12 mouse cellular contexts compared by ENCODE assay signal in genomic region chr10:127599252-127599651, GRCm38 (mm10). TPM values are rescaled to one million over a fixed set of nuclear protein-coding genes. Genes with fewer than 3 reads are reported as not detected.
A peak's percentile ranks its signal among the peaks of the same experiment; 100 is the strongest.
DNase-seq lines count a peak whose midpoint lies in the region; ATAC-seq and TF ChIP-seq lines count a peak whose summit lies in the region.
"Had no signal": no experiment of that assay in that cellular context is flagged by ENCODE, and none has a peak within 500 bp of the region (broad histone marks: within the 10 kb centered on the region; RNA-seq: fewer than 3 reads in every experiment).

No protein-coding gene starts in this region.

- H3K36me3 ChIP-seq in heart, embryonic 15.5 days: no peaks in the 10 kb centered on the region
- peaks cover 14% of the 10 kb centered on the region; the same call in 1 of the 2 replicates for H3K36me3 ChIP-seq in lung, embryonic 15.5 days

- intact Hi-C loops in heart, postnatal 36 days (cut with DNase I): no loop called here

- no peak for ATAC-seq in heart, embryonic 15.5 days (replicated peaks; ENCODE audit: insufficient number of reproducible peaks, insufficient read depth, low FRiP score, low read depth)
- no peak for ATAC-seq in lung, embryonic 15.5 days (ENCODE audit: borderline replicate concordance, extremely low read depth, low FRiP score, low TSS enrichment)

- H3K27ac ChIP-seq in heart, embryonic 15.5 days: peak overlapping the region; percentile 71
- H3K27ac ChIP-seq in lung, embryonic 15.5 days: peak overlapping the region; percentile 85
- H3K27ac ChIP-seq in embryonic fibroblast, embryonic 13.5 days (ENCODE audit: insufficient read depth, low read length): peak overlapping the region; percentile 70
- H3K27ac ChIP-seq in olfactory bulb, adult 2 months (ENCODE audit: insufficient read depth, low read depth, low read length): peak overlapping the region; percentile 59

- DNase-seq in heart, postnatal 36 days: no peak
- no peak for DNase-seq in lung, postnatal 36 days
- no peak for DNase-seq in right cerebral cortex, postnatal 36 days (ENCODE audit: low spot score in 2 of 2)
- DNase-seq in gastrocnemius, postnatal 10 days: no peak
- DNase-seq: cerebellum, adult 8-10 months; spleen, adult 18-20 months had no signal

- H3K9ac ChIP-seq in heart, embryonic 15.5 days: no peak overlapping the region
- H3K9ac ChIP-seq in lung, embryonic 15.5 days: no peak overlapping the region

- WGBS in heart, embryonic 15.5 days: 75% methylated on average over 11 of the region's 11 CpGs
- WGBS in lung, embryonic 15.5 days: 76% methylated on average over 11 of the region's 11 CpGs
- 88% methylated on average over 11 of the region's 11 CpGs for WGBS in olfactory bulb, adult 2 months

- no peak overlapping the region for H3K4me2 ChIP-seq in heart, embryonic 15.5 days
- H3K4me2 ChIP-seq in lung, embryonic 15.5 days: no peak overlapping the region

- H3K4me1 ChIP-seq in heart, embryonic 15.5 days (replicated peaks): peaks cover 75% of the 10 kb centered on the region
- peaks cover 87% of the 10 kb centered on the region for H3K4me1 ChIP-seq in lung, embryonic 15.5 days
- H3K4me1 ChIP-seq in embryonic fibroblast, embryonic 13.5 days (ENCODE audit: control insufficient read depth, insufficient read depth, low read length): peaks cover 40% of the 10 kb centered on the region
- peaks cover 59% of the 10 kb centered on the region for H3K4me1 ChIP-seq in olfactory bulb, adult 2 months (ENCODE audit: control insufficient read depth, insufficient read depth, low read length)

- H3K27me3 ChIP-seq in heart, embryonic 15.5 days: no peaks in the 10 kb centered on the region
- no peaks in the 10 kb centered on the region for H3K27me3 ChIP-seq in lung, embryonic 15.5 days
- H3K27me3 ChIP-seq: CH12.LX had no signal

- no peak for TF ChIP-seq POLR2A in embryonic fibroblast, embryonic 13.5 days (IDR thresholded peaks at IDR 0.05; ENCODE audit: low read depth, low read length)
- no peak for TF ChIP-seq POLR2A in olfactory bulb, adult 2 months (IDR thresholded peaks at IDR 0.05; ENCODE audit: insufficient read depth, low read depth, low read length)

- H3K9me3 ChIP-seq in heart, embryonic 15.5 days (replicated peaks): no peaks in the 10 kb centered on the region
- H3K9me3 ChIP-seq in lung, embryonic 15.5 days: no peaks in the 10 kb centered on the region
- H3K9me3 ChIP-seq: megakaryocyte, embryonic 14.5 days had no signal

- H3K4me3 ChIP-seq in heart, embryonic 15.5 days: no peak overlapping the region
- H3K4me3 ChIP-seq in lung, embryonic 15.5 days: no peak overlapping the region
- no peak overlapping the region for H3K4me3 ChIP-seq in embryonic fibroblast, embryonic 13.5 days (ENCODE audit: insufficient read depth, low read length)
- H3K4me3 ChIP-seq in olfactory bulb, adult 2 months (ENCODE audit: insufficient read depth, low read depth, low read length): no peak overlapping the region
- H3K4me3 ChIP-seq: megakaryocyte, embryonic 14.5 days had no signal

- no peak for TF ChIP-seq CTCF in embryonic fibroblast, embryonic 13.5 days (IDR thresholded peaks at IDR 0.05; ENCODE audit: borderline replicate concordance, insufficient read depth, low read length)
- no peak for TF ChIP-seq CTCF in olfactory bulb, adult 2 months (IDR thresholded peaks at IDR 0.05; ENCODE audit: insufficient read depth, low read depth, low read length)

RNA-seq across cellular contexts. Expression of gene Lrp1, which starts 21.7 kb away (rescaled TPM):
- 31.2 and 43.1 TPM in 2 replicates for polyA plus RNA-seq in heart, embryonic 15.5 days (2015; fragmentation: Nextera tagmentation; extraction: Ambion mirVana)
- total RNA-seq in heart, postnatal 36 days (2021): 10 to 100 TPM; 73.4 to 88.6 TPM
- 72.6 and 73.6 TPM in 2 replicates for polyA plus RNA-seq in lung, embryonic 15.5 days (2015; fragmentation: Nextera tagmentation; extraction: Ambion mirVana)
- 387 and 453 TPM in 2 replicates for polyA plus RNA-seq in embryonic fibroblast, embryonic 13.5 days (2011; ENCODE audit: insufficient read length, low read depth, missing spikeins)
- polyA plus RNA-seq in olfactory bulb, adult 2 months (2012; ENCODE audit: insufficient read depth, insufficient read length, low replicate concordance, missing spikeins): 404 and 471 TPM in 2 replicates
- total RNA-seq in gastrocnemius, postnatal 10 days (2021): 100 to 1,000 TPM; 105 to 132 TPM

RNA-seq across cellular contexts. Expression of gene Stat6, which starts 43.5 kb away (rescaled TPM):
- polyA plus RNA-seq in heart, embryonic 15.5 days (2015; fragmentation: Nextera tagmentation; extraction: Ambion mirVana): 26.2 and 33.5 TPM in 2 replicates
- 10 to 100 TPM; 42.3 to 46.0 TPM for total RNA-seq in heart, postnatal 36 days (2021)
- 33.1 and 37.6 TPM in 2 replicates for polyA plus RNA-seq in lung, embryonic 15.5 days (2015; fragmentation: Nextera tagmentation; extraction: Ambion mirVana)
- 55.1 and 55.8 TPM in 2 replicates for polyA plus RNA-seq in embryonic fibroblast, embryonic 13.5 days (2011; ENCODE audit: insufficient read length, low read depth, missing spikeins)
- not detected in 2 replicates for polyA plus RNA-seq in olfactory bulb, adult 2 months (2012; ENCODE audit: insufficient read depth, insufficient read length, low replicate concordance, missing spikeins)
- total RNA-seq in gastrocnemius, postnatal 10 days (2021): 10 to 100 TPM; 15.8 to 24.4 TPM
